Mouse (Mus musculus) ES-Bruce4 (cell line): ENCODE data around the gene Zdhhc21.

Experiments
- CTCF ChIP-seq: IDR thresholded peaks from one replicate; pipeline ENCODE4 v1.8.1; 2011; ENCODE audit warnings: low read depth, low read length
- EP300 ChIP-seq: IDR thresholded peaks from 2 replicates; pipeline ENCODE4 v1.6.1; 2011; ENCODE audit warnings: low read depth, low read length; ENCODE audit not compliant: insufficient read depth
- POLR2A ChIP-seq: IDR thresholded peaks from one replicate; pipeline ENCODE4 v1.8.1; 2011; ENCODE audit warnings: low read length; ENCODE audit not compliant: insufficient read depth

GRCm38 (mm10) chr4:82876656-82877055 is 16.9 kb upstream of the Zdhhc21 start:
- TF ChIP-seq CTCF (no peak), POLR2A (no peak), EP300 (no peak)
